Mouse (Mus musculus) G1E (cell line): ENCODE data around the gene Slc41a1. TPM values are rescaled to one million over a fixed set of nuclear protein-coding genes. Genes with fewer than 3 reads are reported as not detected.

ENCODE experiments used
- ATAC-seq: 2 replicates; pipeline ENCODE4 v1.8.0; 2016; ENCODE audit warnings: mild to moderate bottlenecking; ENCODE audit not compliant: insufficient number of reproducible peaks, poor library complexity, low FRiP score, severe bottlenecking; ENCODE audit errors: extremely low read depth
- DNase-seq: peaks from one replicate; pipeline ENCODE4 v3.0.0; 2012; ENCODE audit warnings: low spot score
- H3K27me3 ChIP-seq: 2 replicates; pipeline ENCODE4 v1.6.1; 2012; ENCODE audit warnings: mild to moderate bottlenecking, low read length, inconsistent platforms; ENCODE audit not compliant: insufficient read depth
- H3K36me3 ChIP-seq: replicated peaks from 2 replicates; pipeline ENCODE3; 2012; ENCODE audit warnings: mild to moderate bottlenecking, inconsistent platforms
- H3K4me1 ChIP-seq: 2 replicates; pipeline ENCODE4 v1.6.1; 2012; ENCODE audit warnings: low read depth, low read length, inconsistent platforms, mixed read lengths; ENCODE audit not compliant: insufficient read depth
- H3K4me3 ChIP-seq: 2 replicates; pipeline ENCODE4 v1.5.1; 2012; ENCODE audit warnings: low read depth, mild to moderate bottlenecking, inconsistent platforms, low read length, moderate library complexity, mixed read lengths
- H3K9me3 ChIP-seq: replicated peaks from 2 replicates; pipeline ENCODE4 v1.6.1; 2012; ENCODE audit warnings: inconsistent platforms
- CTCF ChIP-seq: IDR thresholded peaks from 2 replicates; pipeline ENCODE4 v1.5.1; 2012; ENCODE audit warnings: low read depth, low read length, inconsistent platforms, mixed read lengths
- GATA1 ChIP-seq: IDR thresholded peaks from 2 replicates; pipeline ENCODE4 v1.6.1; 2012; ENCODE audit warnings: borderline replicate concordance, low read length, inconsistent platforms, mixed read lengths
- GATA2 ChIP-seq: IDR thresholded peaks from 2 replicates; pipeline ENCODE4 v1.6.1; 2012; ENCODE audit warnings: low read depth, low read length, inconsistent platforms, borderline replicate concordance
- POLR2AphosphoS5 ChIP-seq: IDR thresholded peaks from 2 replicates; pipeline ENCODE4 v1.6.1; 2012; ENCODE audit warnings: low read depth, low read length, inconsistent platforms; ENCODE audit not compliant: insufficient replicate concordance
- TAL1 ChIP-seq: conservative IDR thresholded peaks from 2 replicates; pipeline ENCODE4 v1.6.1; 2012; ENCODE audit warnings: low read depth, low read length, inconsistent platforms, mixed read lengths
- polyA plus RNA-seq: library from polyadenylated mRNA; stranded (reverse); fragments of >175 nt; gene quantifications from 2 replicates; pipeline ENCODE4 v1.2.3, GENCODE M21; 2012
- total RNA-seq, 2 experiments: library from RNA; stranded (forward) in 1 of 2; stranded (reverse) in 1 of 2; fragments of 200-1000 nt in 1 of 2; fragments of >200 nt in 1 of 2; fragmentation: Nextera tagmentation in 1 of 2; gene quantifications; 2 replicates each; pipeline ENCODE4 v1.2.3; 2014 to 2017

The Slc41a1 gene
- total and polyA plus RNA-seq, 3 experiments, result 6.8 to 21.0 (median 7.2) TPM

DNA sequence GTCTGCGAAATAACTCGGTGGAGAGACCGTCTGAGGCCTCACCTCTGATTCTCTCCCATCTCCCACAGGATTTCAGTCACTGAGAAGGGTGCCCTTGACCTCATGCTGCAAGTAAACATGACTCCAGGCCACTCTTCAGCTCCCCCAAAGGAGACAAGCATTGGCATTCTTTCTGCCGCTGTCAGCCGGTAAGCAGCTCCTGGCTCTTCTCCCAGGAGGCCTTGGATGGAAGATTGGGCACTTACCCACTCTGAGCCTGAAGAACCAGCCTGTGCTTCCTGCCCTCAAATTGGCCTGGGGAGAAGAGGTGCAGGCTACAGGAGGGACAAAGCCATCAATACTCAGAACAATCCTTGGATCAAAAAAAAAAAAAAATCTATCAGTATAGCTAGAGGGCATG is 24.6 kb upstream of the Slc41a1 start:
- Histone ChIP-seq H3K4me1 (peaks cover 4% of the 10 kb centered on the region), H3K27me3 (peaks cover 43% of the 10 kb centered on the region), H3K4me3 (no peak overlapping the region), H3K9me3 (no peaks in the 10 kb centered on the region), H3K36me3 (no peaks in the 10 kb centered on the region)
- DNase-seq, result no peak
- TF ChIP-seq GATA1 (no peak), CTCF (no peak), POLR2AphosphoS5 (no peak), TAL1 (no peak), GATA2 (no peak)
- no peak for ATAC-seq

DNA sequence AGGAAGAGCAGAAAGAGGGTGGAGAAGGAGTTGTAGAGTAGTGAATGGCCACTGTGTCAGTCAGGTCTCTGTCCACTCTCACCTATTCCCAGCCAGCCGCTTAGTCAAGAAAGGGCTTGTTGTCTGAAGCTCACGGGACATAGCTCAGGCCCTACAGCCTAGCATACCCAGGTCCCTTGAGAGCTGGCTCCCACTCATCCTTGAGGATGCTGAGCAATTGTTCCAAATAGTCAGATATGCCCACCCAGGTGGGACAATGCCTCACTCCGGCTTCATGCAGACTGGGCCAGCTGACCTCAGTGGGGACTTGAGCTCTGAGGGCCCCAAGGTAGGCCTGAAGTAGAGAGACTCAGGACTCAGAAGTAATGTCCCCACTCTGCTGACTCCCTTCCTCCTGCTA is 23.1 kb upstream of the Slc41a1 start:
- TF ChIP-seq GATA1 (no peak), GATA2 (no peak), POLR2AphosphoS5 (no peak), CTCF (no peak), TAL1 (no peak)
- peaks cover 40% of the 10 kb centered on the region for H3K27me3 ChIP-seq
- no peak for ATAC-seq
- DNase-seq, result no peak
- no peak overlapping the region for H3K4me3 ChIP-seq
- H3K36me3 ChIP-seq, result no peaks in the 10 kb centered on the region
- peaks cover 4% of the 10 kb centered on the region for H3K4me1 ChIP-seq
- no peaks in the 10 kb centered on the region for H3K9me3 ChIP-seq

DNA sequence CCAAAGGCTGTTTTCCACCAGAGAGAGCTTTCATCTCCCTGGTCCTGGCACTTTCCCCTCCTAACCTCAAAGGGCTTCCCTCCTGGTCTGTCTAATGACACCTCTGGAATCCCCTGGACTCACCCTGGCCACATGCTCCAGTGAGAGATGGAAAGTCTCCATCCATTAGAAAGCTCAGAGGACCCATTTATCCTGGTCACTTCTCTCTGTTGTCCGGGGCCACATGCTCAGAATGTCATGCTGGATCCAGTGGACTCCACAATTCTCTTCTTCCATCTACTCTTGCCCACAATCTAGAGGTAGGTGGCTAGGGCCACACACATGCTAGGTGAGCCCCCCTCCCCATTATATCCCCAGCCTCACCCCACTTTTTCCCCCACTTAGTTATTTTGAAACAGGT is 18.3 kb upstream of the Slc41a1 start:
- no peaks in the 10 kb centered on the region for H3K4me1 ChIP-seq
- H3K4me3 ChIP-seq, result no peak overlapping the region
- no peaks in the 10 kb centered on the region for H3K9me3 ChIP-seq
- DNase-seq (no peak), ATAC-seq (no peak)
- H3K27me3 ChIP-seq, result peaks cover 39% of the 10 kb centered on the region
- TF ChIP-seq TAL1 (no peak), CTCF (no peak), GATA1 (no peak), GATA2 (no peak), POLR2AphosphoS5 (no peak)
- H3K36me3 ChIP-seq, result no peaks in the 10 kb centered on the region

DNA sequence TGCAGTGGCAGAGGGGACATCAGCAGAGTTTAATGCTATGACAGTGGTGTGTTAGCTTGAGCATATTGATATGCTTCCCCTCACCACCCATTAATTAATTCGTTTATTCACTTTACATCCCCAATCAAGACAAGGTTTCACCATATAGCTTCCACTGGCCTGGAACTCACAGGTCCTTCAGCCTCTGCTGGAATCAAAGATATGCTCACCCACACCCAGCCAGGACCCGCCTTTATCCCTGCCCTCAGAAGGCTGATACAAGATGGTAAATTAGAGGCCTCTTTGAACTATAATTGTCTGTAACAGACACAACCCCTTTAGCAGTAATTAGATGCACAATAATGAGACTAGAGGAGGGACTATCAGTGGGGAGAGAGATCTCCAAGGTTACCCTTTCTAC is 17.6 kb upstream of the Slc41a1 start:
- ATAC-seq (no peak), DNase-seq (no peak)
- no peaks in the 10 kb centered on the region for H3K36me3 ChIP-seq
- H3K4me1 ChIP-seq, result no peaks in the 10 kb centered on the region
- no peak overlapping the region for H3K4me3 ChIP-seq
- H3K27me3 ChIP-seq, result peaks cover 35% of the 10 kb centered on the region
- H3K9me3 ChIP-seq, result no peaks in the 10 kb centered on the region
- TF ChIP-seq GATA2, result no peak
- TF ChIP-seq POLR2AphosphoS5, result no peak
- TF ChIP-seq GATA1, result no peak
- no peak for TF ChIP-seq CTCF
- TF ChIP-seq TAL1, result no peak

DNA sequence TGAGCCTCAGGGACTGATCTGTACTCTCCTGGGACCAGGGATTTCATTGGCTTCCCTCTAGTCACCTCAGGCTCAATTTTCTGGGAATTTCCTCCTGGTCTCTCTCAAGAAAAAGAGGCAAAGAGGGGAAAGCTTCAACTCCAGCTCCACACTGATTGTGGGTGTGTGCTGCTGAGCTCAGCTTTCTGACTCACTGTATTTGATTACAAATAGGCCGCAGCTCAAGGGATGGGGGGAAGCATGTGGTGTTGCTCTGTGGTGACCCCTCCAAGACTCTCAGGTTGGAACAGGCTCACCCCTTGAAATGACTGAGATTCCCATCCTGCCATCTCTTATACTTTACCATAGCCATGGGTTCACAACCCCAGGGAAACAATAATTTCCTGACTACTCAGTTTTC is 15.9 kb upstream of the Slc41a1 start:
- Histone ChIP-seq H3K9me3 (no peaks in the 10 kb centered on the region), H3K4me3 (no peak overlapping the region), H3K36me3 (no peaks in the 10 kb centered on the region), H3K27me3 (peaks cover 35% of the 10 kb centered on the region), H3K4me1 (no peaks in the 10 kb centered on the region)
- no peak for DNase-seq
- no peak for ATAC-seq
- no peak for TF ChIP-seq GATA1

DNA sequence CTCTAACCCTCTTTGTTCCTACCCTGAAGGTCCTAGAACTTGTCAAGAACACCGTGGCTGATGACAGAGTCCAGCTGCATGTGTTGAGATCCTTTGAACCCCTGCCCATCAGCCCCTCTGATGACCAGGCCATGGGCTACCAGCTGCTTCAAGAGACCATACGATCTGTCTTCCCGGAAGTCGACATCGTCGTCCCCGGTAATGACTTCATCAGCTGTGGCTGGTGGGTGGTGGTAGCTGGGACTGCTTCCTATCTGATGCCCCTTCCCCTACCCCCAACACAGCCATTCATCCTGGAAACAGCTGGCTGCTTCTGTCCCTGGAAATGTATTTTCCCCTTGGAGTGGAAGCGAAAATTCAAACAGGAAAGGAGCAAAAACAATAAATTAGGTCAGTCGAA is 15.3 kb upstream of the Slc41a1 start:
- no peaks in the 10 kb centered on the region for H3K9me3 ChIP-seq
- DNase-seq (no peak), ATAC-seq (no peak)
- peaks cover 41% of the 10 kb centered on the region for H3K27me3 ChIP-seq
- H3K36me3 ChIP-seq, result no peaks in the 10 kb centered on the region
- TF ChIP-seq TAL1, result no peak
- TF ChIP-seq POLR2AphosphoS5, result no peak
- TF ChIP-seq CTCF, result no peak
- TF ChIP-seq GATA2, result no peak
- no peaks in the 10 kb centered on the region for H3K4me1 ChIP-seq
- H3K4me3 ChIP-seq, result no peak overlapping the region

DNA sequence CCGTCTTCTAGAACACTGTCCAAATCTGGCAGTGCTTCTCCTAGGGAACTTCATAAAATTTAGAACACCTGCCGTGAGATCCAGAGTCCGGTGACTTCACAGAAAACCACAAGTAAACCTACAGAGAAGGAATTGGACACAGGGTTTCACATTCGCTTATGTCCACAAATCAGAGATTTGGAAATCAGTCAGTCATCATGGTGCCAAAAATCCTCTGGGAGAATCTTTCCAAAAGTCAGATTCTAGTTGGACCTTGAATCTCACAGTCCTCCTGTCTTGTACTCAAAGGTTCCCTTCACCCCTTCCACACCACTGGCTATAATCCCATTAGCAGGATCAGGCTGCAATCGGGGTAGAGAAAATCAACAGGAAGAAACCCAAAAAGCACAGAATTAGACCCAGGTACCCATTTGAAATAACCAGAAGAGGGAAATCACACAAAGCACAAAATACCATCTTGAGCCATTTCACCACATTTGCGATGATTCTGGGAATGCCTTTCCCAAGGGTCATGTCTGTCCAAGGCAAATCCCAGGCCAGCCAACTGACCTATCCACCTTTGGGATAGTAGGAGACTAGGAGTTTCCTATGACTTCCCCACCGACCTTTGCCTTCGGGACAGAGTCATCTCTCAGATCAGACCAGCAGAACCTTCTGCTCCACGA is 14.5 kb upstream of the Slc41a1 start:
- no peaks in the 10 kb centered on the region for H3K9me3 ChIP-seq
- ATAC-seq (no peak), DNase-seq (no peak)
- TF ChIP-seq TAL1, result no peak
- TF ChIP-seq CTCF, result no peak
- TF ChIP-seq POLR2AphosphoS5, result no peak
- TF ChIP-seq GATA2, result no peak
- no peak for TF ChIP-seq GATA1
- H3K27me3 ChIP-seq, result peaks cover 45% of the 10 kb centered on the region
- no peak overlapping the region for H3K4me3 ChIP-seq
- no peaks in the 10 kb centered on the region for H3K4me1 ChIP-seq
- no peaks in the 10 kb centered on the region for H3K36me3 ChIP-seq
